Mouse (Mus musculus) heart, embryonic 15.5 days (tissue): ENCODE results near the gene Cinp. TPM values are rescaled to one million over a fixed set of nuclear protein-coding genes. Genes with fewer than 3 reads are reported as not detected.

ENCODE experiments used
- ATAC-seq: fragments of 200-750 bp; cut with Nextera tagmentation; replicated peaks from 2 replicates; pipeline ENCODE4 v1.8.0; 2017; ENCODE audit warnings: low read depth, moderate TSS enrichment; ENCODE audit not compliant: insufficient number of reproducible peaks, insufficient read depth, low FRiP score
- H3K27ac ChIP-seq: fragments of 300-500 bp; sonication (generic); 2 replicates; pipeline ENCODE4 v1.5.1; 2015; ENCODE audit warnings: mild to moderate bottlenecking, inconsistent platforms
- H3K27me3 ChIP-seq: fragments of 300-500 bp; sonication (generic); 2 replicates; pipeline ENCODE4 v1.6.1; 2015; ENCODE audit warnings: inconsistent platforms
- H3K36me3 ChIP-seq: fragments of 300-500 bp; sonication (generic); 2 replicates; pipeline ENCODE4 v1.6.1; 2015; ENCODE audit warnings: mild to moderate bottlenecking, inconsistent platforms
- H3K4me1 ChIP-seq: fragments of 300-500 bp; sonication (generic); replicated peaks from 2 replicates; pipeline ENCODE4 v1.6.1; 2015; ENCODE audit warnings: inconsistent platforms
- H3K4me2 ChIP-seq: fragments of 300-500 bp; sonication (generic); 2 replicates; pipeline ENCODE4 v1.6.1; 2015; ENCODE audit warnings: inconsistent platforms, mild to moderate bottlenecking, moderate library complexity
- H3K4me3 ChIP-seq: fragments of 300-500 bp; sonication (generic); 2 replicates; pipeline ENCODE4 v1.5.1; 2015; ENCODE audit warnings: mild to moderate bottlenecking, inconsistent platforms
- H3K9ac ChIP-seq: fragments of 300-500 bp; sonication (generic); 2 replicates; pipeline ENCODE4 v1.6.1; 2015; ENCODE audit warnings: mild to moderate bottlenecking, inconsistent platforms
- H3K9me3 ChIP-seq: fragments of 300-500 bp; sonication (generic); replicated peaks from 2 replicates; pipeline ENCODE4 v1.6.1; 2016; ENCODE audit warnings: inconsistent platforms
- WGBS: fragments of 180-500 bp; shearing (Covaris S2); methylation state at CpG from one replicate; pipeline ENCODE4 v1.1.7; 2015; ENCODE audit warnings: mixed read lengths; 5-methylcytosine and 5-hydroxymethylcytosine counted together
- polyA plus RNA-seq: library from polyadenylated mRNA; unstranded; fragments of >200 nt; fragmentation: Nextera tagmentation; extraction: Ambion mirVana; gene quantifications from 2 replicates; pipeline ENCODE4 v1.2.1, GENCODE M21; 2015

Cinp gene
- polyA plus RNA-seq, 1 experiment from 2014 or later: 55.2 TPM

- Histone ChIP-seq H3K4me1 (peaks cover 25% of the 10 kb centered on the region), H3K9ac (peak overlapping the region; percentile 62)
These were observed 44.5 kb downstream of the Cinp start for GRCm38 (mm10) chr12:110844227-110845130.

GRCm38 (mm10) chr12:110843194-110844048 is 45.5 kb downstream of the Cinp start:
- Histone ChIP-seq H3K9me3 (no peaks in the 10 kb centered on the region), H3K4me3 (peak overlapping the region; percentile 69), H3K27me3 (no peaks in the 10 kb centered on the region), H3K36me3 (no peaks in the 10 kb centered on the region), H3K4me2 (peak overlapping the region; percentile 82), H3K27ac (no peak overlapping the region), H3K4me1 (peaks cover 24% of the 10 kb centered on the region), H3K9ac (peak overlapping the region; percentile 62)
- no peak for ATAC-seq
- WGBS: 18% methylated on average over 32 of the region's 32 CpGs

More at GRCm38 (mm10) chr12:110844227-110845130, 44.5 kb downstream of the Cinp start:
- Histone ChIP-seq H3K27ac (peak overlapping the region; percentile 89), H3K36me3 (no peaks in the 10 kb centered on the region), H3K27me3 (no peaks in the 10 kb centered on the region), H3K9me3 (no peaks in the 10 kb centered on the region), H3K4me3 (peak overlapping the region; percentile 69), H3K4me2 (peak overlapping the region; percentile 82)
- WGBS: 1% methylated on average over 42 of the region's 42 CpGs
- ATAC-seq: 0 out of 2 replicates have a peak, but pooled peaks have one; percentile 25

- 66% methylated on average over 5 of the region's 5 CpGs for WGBS
- peaks cover 29% of the 10 kb centered on the region for H3K4me1 ChIP-seq
These were observed 47.0 kb downstream of the Cinp start for GRCm38 (mm10) chr12:110841731-110842493.

GRCm38 (mm10) chr12:110840348-110841198 is 48.4 kb downstream of the Cinp start, which contains the start of gene Mok:
Gene Mok, minus strand, starts transcription at chr12:110840939.
- Histone ChIP-seq H3K36me3 (no peaks in the 10 kb centered on the region), H3K4me3 (peak within 1 kb of the TSS; percentile 90), H3K9me3 (no peaks in the 10 kb centered on the region), H3K9ac (peak within 1 kb of the TSS; percentile 65), H3K4me1 (peaks cover 25% of the 10 kb centered on the region), H3K4me2 (peak within 1 kb of the TSS; percentile 76), H3K27me3 (no peaks in the 10 kb centered on the region), H3K27ac (no peak within 1 kb of the TSS)
- WGBS: under 1% methylated on average over 70 of the region's 71 CpGs
- peak; percentile 65 for ATAC-seq

More at GRCm38 (mm10) chr12:110841731-110842493, 47.0 kb downstream of the Cinp start:
- H3K4me2 ChIP-seq: no peak overlapping the region; the same call in 1 of the 2 replicates
- H3K27ac ChIP-seq: no peak overlapping the region
- H3K36me3 ChIP-seq: no peaks in the 10 kb centered on the region
- H3K9ac ChIP-seq: no peak overlapping the region
- no peaks in the 10 kb centered on the region for H3K9me3 ChIP-seq
- no peak overlapping the region for H3K4me3 ChIP-seq
- H3K27me3 ChIP-seq: no peaks in the 10 kb centered on the region
- no peak for ATAC-seq

GRCm38 (mm10) chr12:110837850-110838249 is 51.1 kb downstream of the Cinp start:
- Histone ChIP-seq H3K27me3 (no peaks in the 10 kb centered on the region), H3K36me3 (no peaks in the 10 kb centered on the region), H3K9ac (no peak overlapping the region), H3K4me3 (no peak overlapping the region), H3K27ac (no peak overlapping the region), H3K9me3 (no peaks in the 10 kb centered on the region), H3K4me2 (no peak overlapping the region), H3K4me1 (peaks cover 19% of the 10 kb centered on the region)
- no peak for ATAC-seq
- WGBS: 85% methylated on average over 8 of the region's 8 CpGs

GRCm38 (mm10) chr12:110837192-110837841 is 51.6 kb downstream of the Cinp start:
- no peak overlapping the region for H3K4me3 ChIP-seq
- WGBS: 39% methylated on average over 5 of the region's 5 CpGs
- ATAC-seq: no peak
- peak overlapping the region; percentile 38 for H3K9ac ChIP-seq
- H3K9me3 ChIP-seq: no peaks in the 10 kb centered on the region
- H3K27me3 ChIP-seq: no peaks in the 10 kb centered on the region
- peak overlapping the region; percentile 10 for H3K4me2 ChIP-seq
- H3K4me1 ChIP-seq: peaks cover 19% of the 10 kb centered on the region
- H3K27ac ChIP-seq: peak overlapping the region; percentile 64; the same call in 1 of the 2 replicates
- H3K36me3 ChIP-seq: no peaks in the 10 kb centered on the region

- Histone ChIP-seq H3K27me3 (no peaks in the 10 kb centered on the region), H3K4me1 (peaks cover 19% of the 10 kb centered on the region), H3K36me3 (no peaks in the 10 kb centered on the region), H3K9ac (peak overlapping the region; percentile 38), H3K27ac (peak overlapping the region; percentile 64; the same call in 1 of the 2 replicates), H3K4me2 (peak overlapping the region; percentile 10), H3K4me3 (no peak overlapping the region), H3K9me3 (no peaks in the 10 kb centered on the region)
- no peak for ATAC-seq
- WGBS: 45% methylated on average over 6 of the region's 6 CpGs
These were observed 52.2 kb downstream of the Cinp start for GRCm38 (mm10) chr12:110836729-110837128.

- no peak overlapping the region for H3K4me3 ChIP-seq
- peaks cover 16% of the 10 kb centered on the region for H3K4me1 ChIP-seq
- H3K9ac ChIP-seq: no peak overlapping the region
- 95% methylated on average over 3 of the region's 3 CpGs for WGBS
- ATAC-seq: no peak
- no peaks in the 10 kb centered on the region for H3K9me3 ChIP-seq
- H3K4me2 ChIP-seq: no peak overlapping the region
- H3K36me3 ChIP-seq: no peaks in the 10 kb centered on the region
- no peaks in the 10 kb centered on the region for H3K27me3 ChIP-seq
- no peak overlapping the region for H3K27ac ChIP-seq
These were observed 53.8 kb downstream of the Cinp start for GRCm38 (mm10) chr12:110835182-110835581.

- Histone ChIP-seq H3K4me2 (no peak overlapping the region), H3K4me1 (no peaks in the 10 kb centered on the region), H3K9ac (no peak overlapping the region), H3K4me3 (no peak overlapping the region), H3K9me3 (no peaks in the 10 kb centered on the region), H3K27me3 (no peaks in the 10 kb centered on the region), H3K36me3 (no peaks in the 10 kb centered on the region), H3K27ac (no peak overlapping the region)
- 84% methylated on average over 9 of the region's 11 CpGs for WGBS
- no peak for ATAC-seq
These were observed 58.5 kb downstream of the Cinp start for GRCm38 (mm10) chr12:110830293-110831024.
